Mouse (Mus musculus) intestine, embryonic 15.5 days (tissue): Measurements from ENCODE around the gene Sh2d3c. TPM values are rescaled to one million over a fixed set of nuclear protein-coding genes. Genes with fewer than 3 reads are reported as not detected.

Source experiments
- ATAC-seq: fragments of 200-750 bp; cut with Nextera tagmentation; 2 replicates; pipeline ENCODE4 v1.8.0; 2017; ENCODE audit warnings: moderate TSS enrichment, moderate library complexity
- H3K27ac ChIP-seq: fragments of 300-500 bp; sonication (generic); 2 replicates; pipeline ENCODE4 v1.5.1; 2015; ENCODE audit warnings: mild to moderate bottlenecking, inconsistent platforms
- H3K27me3 ChIP-seq: fragments of 300-500 bp; sonication (generic); replicated peaks from 2 replicates; pipeline ENCODE4 v1.6.1; 2015; ENCODE audit warnings: inconsistent platforms
- H3K36me3 ChIP-seq: fragments of 300-500 bp; sonication (generic); 2 replicates; pipeline ENCODE4 v1.6.1; 2015; ENCODE audit warnings: inconsistent platforms
- H3K4me1 ChIP-seq: fragments of 300-500 bp; sonication (generic); replicated peaks from 2 replicates; pipeline ENCODE4 v1.6.1; 2015; ENCODE audit warnings: inconsistent platforms
- H3K4me2 ChIP-seq: fragments of 300-500 bp; sonication (generic); replicated peaks from 2 replicates; pipeline ENCODE4 v1.6.1; 2015; ENCODE audit warnings: mild to moderate bottlenecking, inconsistent platforms
- H3K4me3 ChIP-seq: fragments of 300-500 bp; sonication (generic); replicated peaks from 2 replicates; pipeline ENCODE4 v1.5.1; 2015; ENCODE audit warnings: inconsistent platforms
- H3K9ac ChIP-seq: fragments of 300-500 bp; sonication (generic); 2 replicates; pipeline ENCODE4 v1.6.1; 2015; ENCODE audit warnings: inconsistent platforms
- H3K9me3 ChIP-seq: fragments of 300-500 bp; sonication (generic); 2 replicates; pipeline ENCODE4 v1.6.1; 2016; ENCODE audit warnings: inconsistent platforms
- WGBS: fragments of 180-500 bp; shearing (Covaris S2); methylation state at CpG from one replicate; pipeline ENCODE4 v1.1.7; 2015; 5-methylcytosine and 5-hydroxymethylcytosine counted together
- polyA plus RNA-seq: library from polyadenylated mRNA; unstranded; fragments of >200 nt; fragmentation: Nextera tagmentation; extraction: Ambion mirVana; gene quantifications from 2 replicates; pipeline ENCODE4 v1.2.1, GENCODE M21; 2015

Gene Sh2d3c
- polyA plus RNA-seq, 1 experiment from 2014 or later = 28.6 TPM

DNA sequence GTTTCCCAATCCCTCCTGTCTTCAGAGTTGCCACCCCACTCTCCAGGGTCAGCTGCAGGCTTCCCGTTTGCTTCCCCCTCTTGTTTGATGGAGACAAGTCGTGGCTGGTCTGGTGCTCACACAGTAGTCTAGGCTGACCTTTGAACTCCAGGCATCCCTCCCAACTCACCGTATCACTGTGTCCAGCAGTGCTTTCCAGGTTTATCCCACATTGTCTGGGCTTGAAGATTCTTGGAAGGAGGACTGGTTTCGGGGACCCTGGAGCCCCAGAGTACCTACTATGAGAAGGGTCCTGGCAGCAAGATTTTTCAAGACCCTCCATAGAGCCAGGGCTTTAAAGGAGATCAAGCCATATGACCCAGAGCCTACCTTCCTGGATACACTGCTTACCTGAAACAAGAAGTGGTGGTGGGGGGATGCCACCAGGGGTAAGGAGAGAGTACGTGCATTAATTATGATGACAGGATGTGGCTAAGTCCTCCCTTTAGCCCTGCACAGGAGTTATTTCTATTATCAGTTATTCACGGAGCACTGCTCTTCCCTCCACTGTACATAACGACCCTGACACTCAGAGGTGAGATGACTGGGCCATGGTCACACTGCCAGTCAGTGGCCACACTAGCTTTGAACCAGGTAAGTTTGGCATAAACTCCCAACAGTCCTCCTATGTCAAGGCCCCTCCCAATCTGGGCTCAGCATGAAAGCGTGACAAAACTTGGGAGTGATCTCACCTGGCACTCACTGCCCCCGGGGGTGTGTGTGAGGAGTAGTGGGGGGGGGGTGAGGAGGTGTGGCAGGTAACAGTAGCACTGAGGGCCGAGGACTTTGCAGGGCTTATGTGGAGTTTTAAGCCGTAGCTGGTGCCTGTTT, 6.5 kb upstream of the Sh2d3c start:
- no peak overlapping the region for H3K4me2 ChIP-seq
- WGBS = 44% methylated on average over 11 of the region's 11 CpGs
- peaks cover 12% of the 10 kb centered on the region for H3K36me3 ChIP-seq
- peak overlapping the region; percentile 98 for H3K27ac ChIP-seq
- H3K4me1 ChIP-seq = peaks cover 26% of the 10 kb centered on the region
- ATAC-seq = no peak
- H3K9ac ChIP-seq = no peak overlapping the region
- no peaks in the 10 kb centered on the region for H3K27me3 ChIP-seq
- no peak overlapping the region for H3K4me3 ChIP-seq
- no peaks in the 10 kb centered on the region for H3K9me3 ChIP-seq

DNA sequence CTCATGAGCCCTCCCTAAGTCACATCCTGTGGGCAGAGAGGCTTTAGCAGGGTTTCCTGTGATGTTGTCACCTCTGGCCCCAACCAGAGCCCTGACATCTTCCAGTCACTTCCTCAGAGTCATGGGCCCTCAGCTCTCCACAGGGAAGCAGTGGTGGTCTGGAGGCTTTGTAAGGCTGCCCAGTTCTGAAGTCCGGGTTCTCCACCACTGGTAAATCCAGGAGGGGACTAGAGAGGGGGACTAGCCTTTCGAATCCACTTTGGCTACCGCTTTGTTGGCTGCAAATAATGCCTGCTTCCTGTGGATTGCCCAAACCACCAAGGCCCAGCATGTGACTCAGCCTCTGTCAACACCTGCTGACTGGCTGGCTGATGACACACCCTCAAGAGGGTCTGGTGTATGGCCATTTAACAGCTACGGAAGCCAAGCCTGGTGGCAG, 5.8 kb upstream of the Sh2d3c start:
- Histone ChIP-seq H3K4me2 (no peak overlapping the region), H3K9ac (peak overlapping the region; percentile 17; the same call in 1 of the 2 replicates), H3K27ac (peak overlapping the region; percentile 69), H3K9me3 (no peaks in the 10 kb centered on the region), H3K27me3 (no peaks in the 10 kb centered on the region), H3K36me3 (peaks cover 7% of the 10 kb centered on the region), H3K4me1 (peaks cover 22% of the 10 kb centered on the region), H3K4me3 (no peak overlapping the region)
- WGBS = 47% methylated on average over 4 of the region's 4 CpGs
- ATAC-seq = no peak

DNA sequence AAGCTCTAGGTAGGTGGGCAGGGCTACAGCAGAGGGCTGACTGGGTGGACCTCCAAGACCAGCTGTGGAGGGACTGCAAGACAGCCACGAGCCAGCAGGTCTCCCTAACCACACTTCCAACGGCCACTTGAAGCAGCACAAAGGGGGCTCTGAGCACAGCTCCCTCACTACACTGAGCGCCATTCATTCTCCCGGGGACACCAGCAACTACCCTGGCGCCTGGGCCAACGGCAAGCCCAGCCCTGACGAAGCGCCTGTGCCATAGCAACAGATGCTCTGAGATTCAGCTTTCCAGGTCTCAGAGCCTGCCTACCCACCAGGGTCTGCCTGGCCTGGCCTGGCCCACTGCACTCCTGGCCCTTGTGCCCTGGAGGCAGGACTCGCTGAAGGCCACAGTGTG, 2.1 kb upstream of the Sh2d3c start:
- no peak overlapping the region for H3K4me2 ChIP-seq
- H3K27me3 ChIP-seq = no peaks in the 10 kb centered on the region
- H3K4me3 ChIP-seq = no peak overlapping the region
- H3K9me3 ChIP-seq = no peaks in the 10 kb centered on the region
- 59% methylated on average over 9 of the region's 9 CpGs for WGBS
- no peak overlapping the region for H3K9ac ChIP-seq
- no peak overlapping the region for H3K27ac ChIP-seq
- no peaks in the 10 kb centered on the region for H3K36me3 ChIP-seq
- H3K4me1 ChIP-seq = peaks cover 37% of the 10 kb centered on the region
- no peak for ATAC-seq

DNA sequence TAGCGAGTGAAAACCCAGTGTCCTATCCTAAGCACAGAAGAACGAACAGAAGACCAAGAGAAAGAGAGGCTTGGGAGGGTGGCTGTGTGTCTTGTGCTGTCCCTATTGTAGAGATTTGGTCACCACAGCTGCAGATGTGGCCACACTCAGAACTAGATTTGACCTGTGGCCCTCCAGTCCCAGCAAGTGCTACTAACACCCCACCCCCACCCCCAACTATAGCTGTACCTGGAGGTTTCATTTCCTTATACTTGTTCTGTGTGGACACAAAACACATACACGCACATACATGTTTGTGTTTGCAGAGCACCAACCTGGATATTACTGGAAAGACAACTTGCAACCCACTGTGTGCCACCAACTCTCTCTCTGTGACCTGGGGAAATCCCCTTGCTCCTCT, 802 bp upstream of the Sh2d3c start:
- WGBS = 94% methylated on average over 3 of the region's 3 CpGs
- Histone ChIP-seq H3K4me1 (peaks cover 25% of the 10 kb centered on the region), H3K9ac (no peak overlapping the region), H3K9me3 (no peaks in the 10 kb centered on the region), H3K27me3 (no peaks in the 10 kb centered on the region), H3K27ac (no peak overlapping the region), H3K4me3 (no peak overlapping the region), H3K36me3 (no peaks in the 10 kb centered on the region), H3K4me2 (no peak overlapping the region)
- ATAC-seq = no peak

DNA sequence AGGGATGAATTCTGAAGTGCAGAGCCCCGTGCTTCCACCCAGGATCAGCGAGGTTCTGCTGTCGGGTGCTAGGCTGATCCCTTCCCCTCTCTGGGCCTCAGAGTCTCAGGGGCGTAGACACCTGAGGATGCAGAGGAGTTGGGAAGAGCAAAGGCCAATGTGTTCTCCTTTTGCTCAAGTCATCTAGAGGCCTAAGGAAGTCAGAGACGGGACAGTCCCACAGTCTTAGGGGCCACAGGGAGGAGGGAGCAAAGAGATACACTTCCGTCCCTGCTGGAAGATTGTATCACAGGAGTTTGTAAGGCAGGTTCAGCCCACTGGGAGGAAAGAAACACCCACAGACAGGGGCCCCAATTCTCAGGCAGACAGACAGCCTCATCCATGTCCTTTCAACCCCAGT, 1.2 kb downstream of the Sh2d3c start:
- Histone ChIP-seq H3K4me2 (peak overlapping the region; percentile 47), H3K9me3 (no peaks in the 10 kb centered on the region), H3K36me3 (no peaks in the 10 kb centered on the region), H3K9ac (peak overlapping the region; percentile 16), H3K27me3 (no peaks in the 10 kb centered on the region), H3K4me3 (peak overlapping the region; percentile 13; the same call in 1 of the 2 replicates), H3K27ac (no peak overlapping the region), H3K4me1 (peaks cover 28% of the 10 kb centered on the region)
- peak; percentile 23; the same call in 1 of the 2 replicates for ATAC-seq
- 47% methylated on average over 6 of the region's 6 CpGs for WGBS

DNA sequence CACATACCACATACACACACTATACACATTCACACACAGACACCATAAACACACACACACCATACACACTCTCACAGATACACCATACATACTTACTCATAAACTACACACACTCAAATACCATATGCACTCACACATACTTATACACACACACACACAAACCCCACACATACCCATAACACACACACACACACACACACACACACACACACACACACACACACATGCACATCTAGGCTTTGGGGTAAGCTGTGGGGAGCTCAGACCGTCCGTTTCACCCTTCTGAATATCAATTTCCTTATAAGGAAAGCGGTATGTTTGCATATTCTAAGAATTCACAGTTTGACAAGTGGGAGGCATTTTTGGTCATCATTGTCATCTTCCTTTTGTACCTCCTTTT, 1.7 kb downstream of the Sh2d3c start:
- no peaks in the 10 kb centered on the region for H3K36me3 ChIP-seq
- H3K4me1 ChIP-seq = peaks cover 31% of the 10 kb centered on the region
- no peaks in the 10 kb centered on the region for H3K9me3 ChIP-seq
- no peak overlapping the region for H3K4me3 ChIP-seq
- no peak overlapping the region for H3K27ac ChIP-seq
- H3K4me2 ChIP-seq = peak overlapping the region; percentile 47; the same call in 1 of the 2 replicates
- ATAC-seq = no peak
- no peaks in the 10 kb centered on the region for H3K27me3 ChIP-seq
- 49% methylated on average over 3 of the region's 3 CpGs for WGBS
- H3K9ac ChIP-seq = no peak overlapping the region

DNA sequence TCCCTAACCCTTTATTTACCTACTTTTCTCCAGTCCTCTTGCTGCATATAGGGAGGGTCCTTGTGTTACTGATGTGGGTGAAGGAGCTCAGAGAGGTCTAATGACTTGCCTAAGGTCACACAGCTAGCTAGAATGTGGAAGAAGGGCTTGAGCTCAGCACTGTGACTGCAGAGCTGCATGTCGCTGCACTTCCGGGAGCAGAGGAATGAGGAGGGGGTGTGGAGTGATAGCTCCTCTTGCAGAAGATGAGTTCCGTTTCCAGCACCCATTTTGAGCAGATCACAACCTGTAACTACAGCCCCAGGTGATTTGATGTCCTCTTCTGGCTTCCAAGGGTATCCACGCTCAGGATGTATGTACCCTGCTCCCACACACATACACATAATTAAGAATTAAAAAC, 3.3 kb downstream of the Sh2d3c start:
- 80% methylated on average over 4 of the region's 4 CpGs for WGBS
- no peaks in the 10 kb centered on the region for H3K36me3 ChIP-seq

DNA sequence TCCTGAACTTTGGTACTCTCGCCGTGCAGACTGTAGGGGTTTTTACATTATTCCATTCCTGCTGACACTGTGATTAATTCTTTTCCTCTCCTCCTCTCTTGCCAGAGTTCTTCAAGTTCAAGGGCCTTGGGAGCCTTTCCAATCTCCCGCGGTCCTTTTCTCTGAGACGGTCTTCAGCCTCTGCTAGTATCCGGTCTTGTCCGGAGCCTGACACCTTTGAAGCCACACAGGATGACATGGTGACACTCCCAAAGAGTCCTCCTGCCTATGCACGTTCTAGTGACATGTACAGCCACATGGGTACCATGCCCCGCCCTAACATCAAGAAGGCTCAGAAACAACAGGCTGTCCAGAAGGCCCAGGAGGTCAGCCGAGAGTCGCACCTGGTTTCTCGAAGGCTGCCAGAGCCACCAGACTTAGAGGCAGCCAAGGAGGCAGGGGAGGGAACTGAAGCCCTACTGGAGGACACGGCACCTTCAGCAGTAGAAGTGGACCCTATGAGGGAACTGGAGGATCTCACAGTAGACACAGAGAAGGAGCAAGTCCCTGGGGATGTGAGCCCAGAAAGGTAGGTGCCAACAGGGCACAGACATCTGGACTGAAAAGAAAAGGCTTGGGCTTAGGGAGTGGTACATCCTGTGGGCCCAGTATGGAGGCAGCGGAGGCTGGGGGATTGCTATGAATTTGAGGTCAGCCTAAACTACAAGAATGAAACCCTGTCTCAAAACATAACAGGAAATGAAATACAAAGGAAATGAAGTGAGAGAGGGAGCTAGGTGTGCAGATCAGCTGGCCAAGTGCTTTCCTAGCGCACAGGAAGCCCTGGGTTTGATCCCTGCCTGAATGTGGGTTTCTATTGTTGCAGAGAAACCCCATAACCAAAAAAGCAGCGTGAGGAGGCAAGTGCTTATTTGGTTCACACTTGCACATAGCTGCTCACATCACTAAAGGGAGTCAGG, 4.3 kb downstream of the Sh2d3c start:
- Histone ChIP-seq H3K27me3 (no peaks in the 10 kb centered on the region), H3K4me1 (peaks cover 38% of the 10 kb centered on the region), H3K4me3 (no peak overlapping the region), H3K9ac (no peak overlapping the region), H3K4me2 (no peak overlapping the region), H3K36me3 (no peaks in the 10 kb centered on the region), H3K9me3 (no peaks in the 10 kb centered on the region), H3K27ac (no peak overlapping the region)
- ATAC-seq = no peak
- WGBS = 68% methylated on average over 16 of the region's 16 CpGs

More for the DNA sequence above, 3.3 kb downstream of the Sh2d3c start:
- Histone ChIP-seq H3K27ac (no peak overlapping the region), H3K9ac (no peak overlapping the region), H3K27me3 (no peaks in the 10 kb centered on the region), H3K4me2 (no peak overlapping the region), H3K9me3 (no peaks in the 10 kb centered on the region), H3K4me3 (no peak overlapping the region), H3K4me1 (peaks cover 38% of the 10 kb centered on the region)
- no peak for ATAC-seq

DNA sequence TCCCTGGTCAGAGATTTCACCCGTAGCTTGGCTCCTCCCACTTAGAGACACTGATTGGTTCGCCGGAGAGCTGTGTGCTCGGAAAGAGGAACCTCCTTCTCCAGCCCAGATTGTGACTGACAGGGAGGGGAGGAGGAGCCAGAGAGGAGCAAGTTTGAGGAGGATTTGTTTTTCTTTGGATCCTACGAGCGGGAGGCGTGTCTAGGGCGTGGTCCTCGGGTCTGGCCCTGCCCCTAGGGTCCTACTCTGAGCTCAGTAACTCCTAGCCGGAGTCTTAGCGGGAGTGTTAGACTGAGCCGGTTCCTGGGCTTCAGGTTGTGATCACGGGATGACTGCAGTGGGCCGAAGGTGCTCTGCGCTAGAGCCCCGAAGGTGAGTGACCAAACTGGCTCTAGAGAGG, 6.6 kb downstream of the Sh2d3c start:
- Histone ChIP-seq H3K9ac (peak overlapping the region; percentile 49), H3K27ac (peak overlapping the region; percentile 61; the same call in 1 of the 2 replicates), H3K36me3 (no peaks in the 10 kb centered on the region), H3K27me3 (no peaks in the 10 kb centered on the region), H3K4me2 (peak overlapping the region; percentile 70), H3K4me1 (peaks cover 31% of the 10 kb centered on the region), H3K4me3 (peak overlapping the region; percentile 40), H3K9me3 (no peaks in the 10 kb centered on the region)
- under 1% methylated on average over 16 of the region's 16 CpGs for WGBS
- peak; percentile 96 for ATAC-seq

DNA sequence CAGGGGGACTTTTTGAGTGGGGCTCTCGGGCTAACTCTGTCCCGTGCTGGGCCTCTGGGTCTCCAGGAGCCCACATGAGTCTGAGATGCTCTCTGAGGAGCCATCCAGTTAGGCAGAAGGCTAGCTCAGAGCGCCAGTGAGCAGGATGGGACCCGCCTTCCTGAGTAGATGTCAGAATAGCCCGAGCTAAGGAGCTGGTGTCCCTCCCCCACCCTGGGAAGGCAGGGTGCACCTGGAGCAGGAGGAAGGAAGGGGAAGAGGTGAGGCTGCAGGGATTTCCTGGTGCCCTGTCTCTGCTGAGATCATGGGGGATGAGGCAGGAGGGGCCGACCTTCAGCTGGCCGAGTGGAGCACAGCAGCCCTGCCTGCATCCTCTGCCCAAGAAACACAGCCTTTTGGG, 7.6 kb downstream of the Sh2d3c start:
- Histone ChIP-seq H3K27me3 (no peaks in the 10 kb centered on the region), H3K4me2 (peak overlapping the region; percentile 70), H3K4me1 (peaks cover 33% of the 10 kb centered on the region), H3K4me3 (peak overlapping the region; percentile 40), H3K36me3 (no peaks in the 10 kb centered on the region), H3K9me3 (no peaks in the 10 kb centered on the region), H3K9ac (peak overlapping the region; percentile 33), H3K27ac (peak overlapping the region; percentile 42; the same call in 1 of the 2 replicates)
- 32% methylated on average over 7 of the region's 7 CpGs for WGBS
- peak; percentile 2; the same call in 1 of the 2 replicates for ATAC-seq

DNA sequence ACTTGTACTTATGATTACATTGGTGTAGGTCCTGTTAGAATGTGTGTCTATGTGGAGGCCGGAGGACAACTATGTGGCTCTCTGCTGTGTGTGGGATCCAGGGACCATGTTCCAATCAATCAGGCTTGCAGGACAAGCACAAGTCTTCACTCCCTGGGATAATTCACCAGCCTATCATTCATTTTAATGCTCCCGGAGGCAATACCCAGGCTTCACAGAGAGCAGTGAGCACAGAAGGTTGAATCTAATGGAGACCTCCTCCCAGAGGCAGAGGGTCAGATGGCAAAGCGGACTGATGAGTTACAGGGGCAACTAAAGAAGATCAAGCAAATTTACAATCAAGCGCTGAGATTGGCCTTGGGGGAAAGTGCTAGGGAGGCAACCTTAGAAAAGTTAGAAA, 8.7 kb downstream of the Sh2d3c start:
- no peaks in the 10 kb centered on the region for H3K36me3 ChIP-seq
- peaks cover 35% of the 10 kb centered on the region for H3K4me1 ChIP-seq
- H3K4me3 ChIP-seq = peak overlapping the region; percentile 12; the same call in 1 of the 2 replicates
- no peak overlapping the region for H3K9ac ChIP-seq
- no peak for ATAC-seq
- H3K9me3 ChIP-seq = no peaks in the 10 kb centered on the region
- 64% methylated on average over 4 of the region's 4 CpGs for WGBS
- H3K27me3 ChIP-seq = no peaks in the 10 kb centered on the region
- H3K27ac ChIP-seq = peak overlapping the region; percentile 73
- peak overlapping the region; percentile 70 for H3K4me2 ChIP-seq

DNA sequence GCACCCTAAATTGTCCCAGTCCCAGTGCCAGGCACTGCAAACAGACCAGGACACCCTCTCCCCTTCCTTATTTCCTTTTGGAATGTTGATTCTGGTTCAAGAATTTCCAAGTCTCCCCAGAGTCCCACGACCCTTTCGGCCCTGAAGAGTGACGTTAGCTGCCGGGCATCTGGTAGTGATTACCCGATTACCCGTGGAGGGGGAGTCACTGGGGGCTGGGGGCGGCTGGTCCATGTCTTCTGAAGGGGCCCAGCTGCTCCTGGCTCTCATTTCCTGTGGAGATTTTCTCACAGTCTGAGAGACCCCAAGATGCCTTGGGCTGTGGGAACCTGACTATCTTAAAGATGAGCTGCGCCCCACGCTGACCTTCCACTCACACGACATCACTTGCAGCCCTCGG, 10.0 kb downstream of the Sh2d3c start:
- peak; percentile 5; the same call in 1 of the 2 replicates for ATAC-seq
- H3K4me2 ChIP-seq = peak overlapping the region; percentile 70
- H3K27me3 ChIP-seq = no peaks in the 10 kb centered on the region
- no peaks in the 10 kb centered on the region for H3K9me3 ChIP-seq
- H3K9ac ChIP-seq = no peak overlapping the region
- H3K4me3 ChIP-seq = no peak overlapping the region
- H3K27ac ChIP-seq = peak overlapping the region; percentile 73
- H3K36me3 ChIP-seq = no peaks in the 10 kb centered on the region
- whole genome bisulfite sequencing = 31% methylated on average over 11 of the region's 11 CpGs
- peaks cover 38% of the 10 kb centered on the region for H3K4me1 ChIP-seq
